Mouse (Mus musculus): ENCODE measurements around the gene Stoml1.

DNA sequence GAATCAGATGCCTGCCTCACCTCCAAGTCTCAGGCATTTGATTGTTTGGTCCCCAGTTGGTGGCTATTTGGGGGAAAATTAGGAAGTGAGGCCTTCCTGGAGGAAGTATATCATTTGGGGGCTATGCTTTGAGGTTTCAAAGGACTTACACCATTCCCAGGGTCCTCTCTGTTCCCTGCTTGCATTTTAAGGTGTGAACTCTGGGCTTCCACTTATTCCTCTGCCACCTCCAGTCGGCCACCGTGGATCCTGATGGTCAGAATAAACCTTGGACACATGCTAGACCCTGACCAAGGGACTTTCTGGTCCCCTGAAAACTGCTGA, 42.7 kb upstream of the Stoml1 start:
- TF ChIP-seq POLR2A (IDR thresholded peaks at IDR 0.05; ENCODE audit: borderline replicate concordance, insufficient read depth, low read length) (no peak), CTCF (IDR thresholded peaks at IDR 0.05; ENCODE audit: borderline replicate concordance, insufficient read depth, low read depth, low read length) (no peak)
